Mouse (Mus musculus): ENCODE measurements around the gene Pla2g7.

DNA sequence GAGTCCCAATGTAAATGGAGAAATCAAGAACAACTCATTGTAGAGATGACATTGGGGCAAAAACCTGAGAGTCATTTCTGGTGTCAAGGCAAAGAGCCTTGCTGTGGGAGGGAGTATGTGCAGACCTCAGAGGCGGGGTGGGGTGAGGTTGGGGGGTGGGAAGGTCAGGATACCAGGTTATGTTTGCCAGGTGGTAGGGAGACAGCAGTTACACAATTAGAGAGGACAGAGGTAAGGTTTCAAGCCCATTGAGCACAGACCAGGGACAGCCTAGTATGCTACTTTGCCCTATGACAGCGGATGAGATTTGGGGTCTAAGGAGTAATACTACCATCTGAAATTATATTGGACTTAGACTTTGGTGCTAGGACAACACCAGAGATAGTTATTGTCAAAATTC is 19.4 kb downstream of the Pla2g7 start:
- TF ChIP-seq CTCF (IDR thresholded peaks at IDR 0.05; ENCODE audit: control insufficient read depth, insufficient read depth, insufficient replicate concordance, low read depth, low read length) (no peak), POLR2A (IDR thresholded peaks at IDR 0.05; ENCODE audit: control insufficient read depth, low read depth, low read length) (no peak)
